Mouse (Mus musculus) spleen, adult 18-20 months (tissue): Measurements from ENCODE around the gene Gpr21.
"Not testable (repeated sequence)": the region's sequence is repeated elsewhere in the genome, so short reads cannot be mapped to it uniquely, and the experiment has no call there.

Source experiments
- DNase-seq, 2 experiments: peaks; one replicate each; pipeline ENCODE4 v3.0.0; 2022; ENCODE audit warnings: mixed read lengths in 2 of 2

The Gpr21 gene

GRCm38 (mm10) chr2:37516030-37516710 lies at the start of gene Gpr21:
TSS of gene Gpr21 (plus strand) at chr2:37516332.
- no peak for DNase-seq

GRCm38 (mm10) chr2:37479559-37479958 lies 36.6 kb upstream of the Gpr21 start:
- no peak for DNase-seq

- no peak for DNase-seq
Observed at GRCm38 (mm10) chr2:37480039-37480438, 36.1 kb upstream of the Gpr21 start.

- no peak for DNase-seq
Observed at GRCm38 (mm10) chr2:37484165-37484564, 32.0 kb upstream of the Gpr21 start.

GRCm38 (mm10) chr2:37485370-37485769 lies 30.8 kb upstream of the Gpr21 start:
- DNase-seq: peak in 1 of 2 experiments; percentile 21

GRCm38 (mm10) chr2:37486408-37486807 lies 29.7 kb upstream of the Gpr21 start:
- DNase-seq: no peak

GRCm38 (mm10) chr2:37488956-37489355 lies 27.2 kb upstream of the Gpr21 start:
- no peak for DNase-seq

GRCm38 (mm10) chr2:37497321-37497720 lies 18.8 kb upstream of the Gpr21 start:
- no peak for DNase-seq

GRCm38 (mm10) chr2:37505856-37506255 lies 10.3 kb upstream of the Gpr21 start:
- DNase-seq: not testable (repeated sequence)

GRCm38 (mm10) chr2:37511134-37511901 lies 4.8 kb upstream of the Gpr21 start:
- no peak for DNase-seq

GRCm38 (mm10) chr2:37516922-37517462 lies 860 bp downstream of the Gpr21 start:
- no peak for DNase-seq

- DNase-seq: no peak
Observed at GRCm38 (mm10) chr2:37518561-37519285, 2.6 kb downstream of the Gpr21 start.

- no peak for DNase-seq
Observed at GRCm38 (mm10) chr2:37519286-37519640, 3.1 kb downstream of the Gpr21 start.

- no peak for DNase-seq
Observed at GRCm38 (mm10) chr2:37527587-37527986, 11.5 kb downstream of the Gpr21 start.

- no peak for DNase-seq
Observed at GRCm38 (mm10) chr2:37529397-37529796, 13.3 kb downstream of the Gpr21 start.

GRCm38 (mm10) chr2:37530766-37531165 lies 14.6 kb downstream of the Gpr21 start:
- no peak for DNase-seq

- DNase-seq: no peak
Observed at GRCm38 (mm10) chr2:37531639-37532038, 15.5 kb downstream of the Gpr21 start.

GRCm38 (mm10) chr2:37549346-37550012 lies 33.3 kb downstream of the Gpr21 start:
- no peak for DNase-seq

GRCm38 (mm10) chr2:37556366-37556765 lies 40.2 kb downstream of the Gpr21 start:
- DNase-seq: no peak

- DNase-seq: no peak
Observed at GRCm38 (mm10) chr2:37565579-37565978, 49.4 kb downstream of the Gpr21 start.

GRCm38 (mm10) chr2:37566035-37566434 lies 49.9 kb downstream of the Gpr21 start:
- no peak for DNase-seq

- no peak for DNase-seq
Observed at GRCm38 (mm10) chr2:37569888-37570287, 53.8 kb downstream of the Gpr21 start.
